Mouse (Mus musculus): ENCODE measurements around the gene Prss50.

DNA sequence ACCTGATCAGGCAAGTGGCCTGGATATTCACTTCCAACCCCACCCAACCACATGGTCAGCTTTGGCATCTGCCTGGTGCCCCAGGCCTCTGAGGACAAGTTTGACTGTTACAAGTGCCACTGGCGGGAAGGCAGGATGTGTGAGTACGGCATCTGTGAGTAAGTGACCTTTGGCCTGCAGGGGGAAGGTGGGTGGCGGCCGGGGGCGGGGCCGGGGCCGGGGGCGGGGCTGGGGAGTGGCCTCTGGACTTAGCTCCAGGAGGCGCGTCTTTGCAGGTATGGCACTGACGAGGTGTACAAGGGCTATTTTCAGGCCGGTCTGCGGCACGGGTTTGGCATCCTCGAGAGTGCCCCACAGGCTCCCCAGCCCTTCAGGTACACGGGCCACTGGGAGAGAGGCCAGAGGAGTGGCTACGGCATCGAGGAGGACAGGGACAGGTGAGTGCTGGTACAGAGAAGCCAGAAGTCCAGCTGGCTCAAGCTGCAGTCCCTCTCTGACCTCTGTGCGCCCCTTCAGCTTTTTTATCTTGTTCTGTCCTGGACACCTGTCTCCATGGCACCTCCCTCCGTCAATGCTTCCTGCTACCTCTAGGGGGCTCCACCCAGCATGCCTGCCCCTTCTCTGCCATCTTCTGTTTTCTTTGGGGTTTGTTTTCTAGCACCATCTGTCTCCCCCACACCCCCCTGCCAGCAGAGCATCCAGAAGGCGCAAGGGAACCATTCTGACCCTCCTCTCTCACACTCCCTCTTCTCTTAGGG, 32.4 kb downstream of the Prss50 start:
- peak; percentile 49 to 54; a peak in 3 of 4 replicates for TF ChIP-seq CTCF (conservative IDR thresholded peaks at IDR 0.05 in 1 of 2, IDR thresholded peaks at IDR 0.05 in 1 of 2; ENCODE audit: low read depth in 2 of 2, low read length in 2 of 2)
- no peak for TF ChIP-seq SMC3 (IDR thresholded peaks at IDR 0.05; ENCODE audit: low read depth, low read length)
- TF ChIP-seq SIN3A (IDR thresholded peaks at IDR 0.05; ENCODE audit: low read length), result no peak
- no peak for TF ChIP-seq TCF12 (IDR thresholded peaks at IDR 0.05; ENCODE audit: low read depth, low read length)
- TF ChIP-seq MYC (IDR thresholded peaks at IDR 0.05; ENCODE audit: low read depth, low read length), result no peak
- TF ChIP-seq POLR2A (IDR thresholded peaks at IDR 0.05; ENCODE audit: low read depth, low read length), result no peak
- no peak for TF ChIP-seq ELF1 (IDR thresholded peaks at IDR 0.05; ENCODE audit: low read depth, low read length)
